Mouse (Mus musculus) stomach, postnatal 0 days (tissue): Measurements from ENCODE around the gene Pdia6.

Source experiments
- CTCF ChIP-seq: IDR thresholded peaks from 2 replicates; pipeline ENCODE4 v1.5.1; 2016; ENCODE audit warnings: antibody characterized with exemption, low read depth, mild to moderate bottlenecking, moderate library complexity
- EP300 ChIP-seq: optimal IDR thresholded peaks from 2 replicates; pipeline ENCODE3; 2016; ENCODE audit warnings: antibody characterized with exemption

- no peak for TF ChIP-seq CTCF
- TF ChIP-seq EP300: no peak
Measured at GRCm38 (mm10) chr12:17267316-17267715, 971 bp downstream of the Pdia6 start.
